Mouse (Mus musculus) heart, embryonic 13.5 days (tissue): ENCODE data around the gene Srsf1. TPM values are rescaled to one million over a fixed set of nuclear protein-coding genes. Genes with fewer than 3 reads are reported as not detected.

Experiments
- ATAC-seq: fragments of 200-750 bp; cut with Nextera tagmentation; 2 replicates; pipeline ENCODE4 v1.8.0; 2017; ENCODE audit warnings: moderate TSS enrichment; ENCODE audit not compliant: insufficient number of reproducible peaks, low FRiP score, low TSS enrichment; ENCODE audit errors: extremely low read depth
- H3K27ac ChIP-seq: fragments of 300-500 bp; sonication (generic); replicated peaks from 2 replicates; pipeline ENCODE4 v1.5.1; 2015; ENCODE audit warnings: moderate library complexity, mild to moderate bottlenecking, inconsistent platforms
- H3K27me3 ChIP-seq: fragments of 300-500 bp; sonication (generic); replicated peaks from 2 replicates; pipeline ENCODE4 v1.6.1; 2015; ENCODE audit warnings: mild to moderate bottlenecking, inconsistent platforms
- H3K36me3 ChIP-seq: fragments of 300-500 bp; sonication (generic); 2 replicates; pipeline ENCODE4 v1.6.1; 2015; ENCODE audit warnings: mild to moderate bottlenecking, inconsistent platforms
- H3K4me1 ChIP-seq: fragments of 300-500 bp; sonication (generic); 2 replicates; pipeline ENCODE4 v1.6.1; 2015; ENCODE audit warnings: inconsistent platforms
- H3K4me2 ChIP-seq: fragments of 300-500 bp; sonication (generic); 2 replicates; pipeline ENCODE4 v1.6.1; 2015; ENCODE audit warnings: inconsistent platforms, mild to moderate bottlenecking, moderate library complexity
- H3K4me3 ChIP-seq: fragments of 300-500 bp; sonication (generic); 2 replicates; pipeline ENCODE4 v1.5.1; 2015; ENCODE audit warnings: moderate library complexity, mild to moderate bottlenecking, inconsistent platforms
- H3K9ac ChIP-seq: fragments of 300-500 bp; sonication (generic); 2 replicates; pipeline ENCODE4 v1.6.1; 2015; ENCODE audit warnings: inconsistent platforms, mild to moderate bottlenecking, moderate library complexity
- H3K9me3 ChIP-seq: fragments of 300-500 bp; sonication (generic); 2 replicates; pipeline ENCODE4 v1.6.1; 2016; ENCODE audit warnings: inconsistent platforms
- WGBS: fragments of 180-500 bp; shearing (Covaris S2); methylation state at CpG from one replicate; pipeline ENCODE4 v1.1.7; 2015; ENCODE audit warnings: mixed read lengths; 5-methylcytosine and 5-hydroxymethylcytosine counted together
- polyA plus RNA-seq: library from polyadenylated mRNA; unstranded; fragments of >200 nt; fragmentation: Nextera tagmentation; extraction: Ambion mirVana; gene quantifications from 2 replicates; pipeline ENCODE4 v1.2.1, GENCODE M21; 2015

Gene Srsf1
- polyA plus RNA-seq, 1 experiment from 2014 or later: 170 TPM

- ATAC-seq: no peak
- Histone ChIP-seq H3K4me1 (peaks cover 58% of the 10 kb centered on the region), H3K4me2 (no peak overlapping the region), H3K4me3 (no peak overlapping the region), H3K27ac (no peak overlapping the region), H3K36me3 (peaks cover 51% of the 10 kb centered on the region), H3K9ac (no peak overlapping the region), H3K27me3 (no peaks in the 10 kb centered on the region), H3K9me3 (no peaks in the 10 kb centered on the region)
- 66% methylated on average over 14 of the region's 14 CpGs for WGBS
Measured at GRCm38 (mm10) chr11:88073343-88073875, 26.2 kb downstream of the Srsf1 start.

- no peak overlapping the region for H3K4me2 ChIP-seq
- no peaks in the 10 kb centered on the region for H3K27me3 ChIP-seq
- peaks cover 43% of the 10 kb centered on the region for H3K4me1 ChIP-seq
- no peak for ATAC-seq
- no peak overlapping the region for H3K9ac ChIP-seq
- H3K4me3 ChIP-seq: no peak overlapping the region
- H3K27ac ChIP-seq: no peak overlapping the region
- H3K36me3 ChIP-seq: peaks cover 74% of the 10 kb centered on the region
- 84% methylated on average over 1 of the region's 1 CpGs for WGBS
- no peaks in the 10 kb centered on the region for H3K9me3 ChIP-seq
Measured at GRCm38 (mm10) chr11:88075701-88076100, 28.5 kb downstream of the Srsf1 start.

GRCm38 (mm10) chr11:88076394-88076793 lies 29.2 kb downstream of the Srsf1 start:
- 31% methylated on average over 1 of the region's 1 CpGs for WGBS
- H3K27ac ChIP-seq: no peak overlapping the region
- no peak overlapping the region for H3K9ac ChIP-seq
- ATAC-seq: no peak
- H3K27me3 ChIP-seq: no peaks in the 10 kb centered on the region
- H3K4me1 ChIP-seq: peaks cover 36% of the 10 kb centered on the region
- H3K4me2 ChIP-seq: no peak overlapping the region
- H3K9me3 ChIP-seq: no peaks in the 10 kb centered on the region
- peaks cover 81% of the 10 kb centered on the region for H3K36me3 ChIP-seq
- H3K4me3 ChIP-seq: no peak overlapping the region

GRCm38 (mm10) chr11:88083699-88084098 lies 36.5 kb downstream of the Srsf1 start:
- 65% methylated on average over 6 of the region's 6 CpGs for WGBS
- peaks cover 64% of the 10 kb centered on the region for H3K36me3 ChIP-seq

GRCm38 (mm10) chr11:88086737-88087627 lies 39.8 kb downstream of the Srsf1 start:
- peak overlapping the region; percentile 76 for H3K4me2 ChIP-seq
- ATAC-seq: peak; percentile 92
- H3K27me3 ChIP-seq: no peaks in the 10 kb centered on the region
- H3K36me3 ChIP-seq: peaks cover 32% of the 10 kb centered on the region
- peak overlapping the region; percentile 51 for H3K4me3 ChIP-seq
- peaks cover 16% of the 10 kb centered on the region for H3K4me1 ChIP-seq
- H3K27ac ChIP-seq: peak overlapping the region; percentile 76
- WGBS: 5% methylated on average over 25 of the region's 25 CpGs
- no peaks in the 10 kb centered on the region for H3K9me3 ChIP-seq
- H3K9ac ChIP-seq: peak overlapping the region; percentile 78

More at GRCm38 (mm10) chr11:88083699-88084098, 36.5 kb downstream of the Srsf1 start:
- no peaks in the 10 kb centered on the region for H3K27me3 ChIP-seq
- no peak overlapping the region for H3K4me3 ChIP-seq
- H3K27ac ChIP-seq: no peak overlapping the region
- peaks cover 16% of the 10 kb centered on the region for H3K4me1 ChIP-seq
- no peak for ATAC-seq
- no peak overlapping the region for H3K9ac ChIP-seq
- H3K9me3 ChIP-seq: no peaks in the 10 kb centered on the region
- no peak overlapping the region for H3K4me2 ChIP-seq

GRCm38 (mm10) chr11:88089150-88089549 lies 42.0 kb downstream of the Srsf1 start:
- 52% methylated on average over 5 of the region's 5 CpGs for WGBS
- no peak overlapping the region for H3K9ac ChIP-seq
- no peak overlapping the region for H3K4me3 ChIP-seq
- no peaks in the 10 kb centered on the region for H3K27me3 ChIP-seq
- no peak for ATAC-seq
- no peak overlapping the region for H3K27ac ChIP-seq
- H3K9me3 ChIP-seq: no peaks in the 10 kb centered on the region
- peaks cover 16% of the 10 kb centered on the region for H3K4me1 ChIP-seq
- H3K4me2 ChIP-seq: no peak overlapping the region
- peaks cover 13% of the 10 kb centered on the region for H3K36me3 ChIP-seq

- no peaks in the 10 kb centered on the region for H3K9me3 ChIP-seq
- H3K27ac ChIP-seq: no peak overlapping the region
- no peak for ATAC-seq
- H3K4me1 ChIP-seq: peaks cover 16% of the 10 kb centered on the region
- no peak overlapping the region for H3K9ac ChIP-seq
- peaks cover 3% of the 10 kb centered on the region for H3K36me3 ChIP-seq
- H3K27me3 ChIP-seq: no peaks in the 10 kb centered on the region
- WGBS: 74% methylated on average over 5 of the region's 5 CpGs
- H3K4me3 ChIP-seq: no peak overlapping the region
- H3K4me2 ChIP-seq: no peak overlapping the region
Measured at GRCm38 (mm10) chr11:88090293-88090692, 43.1 kb downstream of the Srsf1 start.

- Histone ChIP-seq H3K4me2 (no peak overlapping the region), H3K4me1 (peaks cover 12% of the 10 kb centered on the region), H3K36me3 (no peaks in the 10 kb centered on the region), H3K9me3 (no peaks in the 10 kb centered on the region), H3K9ac (no peak overlapping the region), H3K27me3 (0 out of 2 replicates have a peak, but pooled peaks cover 5% of the 10 kb centered on the region), H3K27ac (no peak overlapping the region), H3K4me3 (no peak overlapping the region)
- ATAC-seq: no peak
- WGBS: 39% methylated on average over 1 of the region's 1 CpGs
Measured at GRCm38 (mm10) chr11:88091949-88092348, 44.8 kb downstream of the Srsf1 start.

- Histone ChIP-seq H3K9me3 (no peaks in the 10 kb centered on the region), H3K4me1 (peaks cover 35% of the 10 kb centered on the region), H3K4me2 (peak overlapping the region; percentile 77), H3K36me3 (0 out of 2 replicates have a peak, but pooled peaks cover under 1% of the 10 kb centered on the region), H3K27ac (peak overlapping the region; percentile 24; the same call in 1 of the 2 replicates), H3K9ac (peak overlapping the region; percentile 99), H3K27me3 (peaks cover 14% of the 10 kb centered on the region; the same call in 1 of the 2 replicates), H3K4me3 (no peak overlapping the region)
- no peak for ATAC-seq
- 11% methylated on average over 4 of the region's 4 CpGs for WGBS
Measured at GRCm38 (mm10) chr11:88097173-88097572, 50.0 kb downstream of the Srsf1 start.

GRCm38 (mm10) chr11:88098021-88098729 lies 51.0 kb downstream of the Srsf1 start, which contains the start of gene Cuedc1:
Gene Cuedc1, plus strand, starts transcription at chr11:88098058.
- H3K9ac ChIP-seq: peak within 1 kb of the TSS; percentile 99
- H3K27ac ChIP-seq: peak within 1 kb of the TSS; percentile 94
- 15% methylated on average over 17 of the region's 17 CpGs for WGBS
- H3K36me3 ChIP-seq: 0 out of 2 replicates have a peak, but pooled peaks cover 2% of the 10 kb centered on the region
- no peak for ATAC-seq
- H3K4me3 ChIP-seq: peak within 1 kb of the TSS; percentile 83
- H3K4me1 ChIP-seq: peaks cover 39% of the 10 kb centered on the region
- H3K4me2 ChIP-seq: peak within 1 kb of the TSS; percentile 77
- H3K27me3 ChIP-seq: peaks cover 14% of the 10 kb centered on the region; the same call in 1 of the 2 replicates
- H3K9me3 ChIP-seq: no peaks in the 10 kb centered on the region
